Mouse (Mus musculus) layer of hippocampus, postnatal 10 days (tissue): ENCODE measurements around the gene C2cd2. TPM values are rescaled to one million over a fixed set of nuclear protein-coding genes. Genes with fewer than 3 reads are reported as not detected.

Source experiments
- DNase-seq, 2 experiments: peaks; one replicate each; pipeline ENCODE4 v3.0.0; 2021; ENCODE audit warnings: low spot score in 2 of 2
- microRNA-seq, 2 experiments: library from miRNA; unstranded; fragments of <30 nt; microRNA quantifications; one replicate each; pipeline ENCODE4 v1.2.0; 2021
- total RNA-seq, 2 experiments: library from RNA; stranded (reverse); gene quantifications; 2 replicates each; pipeline ENCODE4 v1.2.3; 2021

Gene C2cd2
- total RNA-seq, 2 experiments from 2014 or later = 22.1 to 26.3 TPM

DNA sequence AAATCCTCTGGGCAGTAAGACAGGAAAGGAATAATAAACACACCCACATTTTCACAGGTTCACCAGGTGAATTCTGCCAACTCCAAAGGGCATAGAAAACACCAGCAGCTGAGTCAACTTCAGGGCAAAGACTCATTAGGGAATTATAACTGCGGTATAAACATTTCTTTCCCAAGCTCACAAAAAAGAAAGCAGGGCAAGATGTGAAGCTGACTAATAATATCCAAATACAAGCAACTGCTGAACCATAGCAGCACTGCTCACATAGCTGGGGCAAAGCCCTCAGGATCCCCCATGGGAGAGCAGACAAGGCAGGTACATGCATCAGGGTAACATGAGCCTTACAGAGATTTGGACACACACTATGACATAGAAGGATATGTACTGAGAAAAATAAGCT, 145.0 kb downstream of the C2cd2 start:
- no peak for DNase-seq

DNA sequence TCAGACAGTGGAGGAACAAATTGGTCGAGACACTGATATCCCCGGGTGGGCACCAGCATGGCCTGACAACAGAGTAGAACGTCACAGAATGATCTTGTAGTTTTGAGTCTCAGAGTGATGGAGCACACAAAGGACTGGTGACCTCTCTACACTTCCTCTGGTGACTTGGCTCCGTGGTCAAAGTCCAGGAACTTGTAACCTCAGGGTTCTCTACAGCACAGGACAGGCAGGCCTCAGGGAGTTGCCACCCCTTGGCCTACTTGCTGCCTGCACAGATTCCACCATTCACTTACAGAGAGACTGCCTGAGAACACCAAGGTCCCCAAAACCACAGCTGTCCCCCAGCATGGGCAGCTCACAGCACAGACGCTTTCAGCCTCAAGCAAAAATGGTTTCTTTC, 147.1 kb downstream of the C2cd2 start:
- DNase-seq = no peak

DNA sequence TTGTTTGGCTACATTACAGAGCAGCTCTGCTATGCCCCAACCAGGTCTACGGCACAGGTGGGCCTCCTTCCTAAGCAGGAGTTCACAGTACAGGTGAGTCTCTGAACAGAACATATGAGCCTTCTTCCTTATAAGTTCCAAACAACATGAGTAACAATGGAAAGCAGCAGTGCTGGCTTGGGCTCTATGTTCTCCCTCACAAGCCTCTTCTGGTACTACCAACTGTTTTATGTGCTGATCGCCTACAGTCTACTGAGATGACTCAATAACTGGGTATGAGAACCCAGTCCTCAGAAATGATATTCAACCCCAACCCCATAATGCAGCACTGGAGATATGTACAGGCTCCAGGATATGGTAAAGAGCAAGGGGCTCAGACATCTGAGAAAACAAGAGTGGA, 148.3 kb downstream of the C2cd2 start:
- DNase-seq = no peak

DNA sequence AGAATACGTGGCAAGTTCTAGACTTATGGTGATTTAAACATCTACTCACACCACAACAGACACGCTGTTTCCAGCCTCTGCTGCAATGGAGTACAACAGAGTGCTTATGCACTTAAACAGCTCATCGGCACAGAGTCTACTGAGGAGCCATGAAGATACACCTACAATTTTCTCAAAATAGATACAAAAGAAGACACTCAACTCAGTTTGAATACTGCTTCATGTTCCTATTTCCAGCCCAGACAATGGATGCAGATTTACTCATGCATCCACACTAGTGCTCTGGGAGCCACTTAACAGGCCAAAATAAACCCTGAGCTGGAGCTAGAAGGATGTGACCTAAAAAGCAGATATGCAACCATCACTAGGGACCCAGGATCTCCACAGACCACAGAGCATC, 153.5 kb downstream of the C2cd2 start:
- no peak for DNase-seq

DNA sequence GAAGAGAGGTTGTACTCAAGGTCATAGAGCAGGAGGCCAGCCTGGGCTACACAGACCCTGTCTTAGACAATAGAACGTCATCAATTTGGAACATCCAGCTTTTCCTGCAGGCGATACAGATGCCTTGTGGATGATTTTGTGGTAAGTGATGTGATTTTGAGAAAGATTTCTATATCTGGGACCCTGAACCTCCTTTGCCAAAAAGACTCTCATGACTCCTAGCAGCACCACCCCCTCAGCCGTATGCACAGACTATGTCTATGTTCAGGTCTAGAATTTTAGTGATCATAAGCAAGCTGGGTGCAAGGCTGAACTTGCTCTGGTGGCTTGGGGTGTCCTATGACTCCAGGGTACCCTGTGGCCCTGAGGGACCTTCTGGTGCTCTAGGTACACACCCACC, 156.8 kb downstream of the C2cd2 start:
- no peak for DNase-seq

Small RNA genes within 50 kb of the gene (microRNA-seq; reads per million reads assigned to microRNA genes)
- gene Mir6964 = 0 to 0.20 reads per million in 2 experiments

Other genes with a start within 250 kb of the C2cd2 start
- under 1 TPM; 0.36 to 0.39 TPM for gene Ripk4, start 198.8 kb downstream of the C2cd2 start, total RNA-seq
- 10 to 100 TPM; 16.6 to 21.0 TPM for gene Prdm15, start 110.7 kb downstream of the C2cd2 start, total RNA-seq
- 10 to 100 TPM; 23.9 TPM for gene Zbtb21, start within 50 bp of the C2cd2 start, total RNA-seq
- 10 to 100 TPM; 18.8 to 30.4 TPM for gene B230307C23Rik, start 34.7 kb upstream of the C2cd2 start, total RNA-seq
- 1 to 10 TPM; 9.0 to 9.5 TPM for gene A630089N07Rik, start 119.9 kb upstream of the C2cd2 start, total RNA-seq